Mouse (Mus musculus) MEL-GATA-1-ER (cell line): ENCODE measurements at regions not wholly inside any gene's neighbourhood (a gene's known extent, or its start where the extent isn't known, plus 50 kb on each side); places are given as distances from the start of the nearest gene placed in this dataset.

Experiments
- DNase-seq: peaks from one replicate; pipeline ENCODE4 v3.0.0-alpha.2; 2012; ENCODE audit warnings: low read depth; ENCODE audit errors: extremely low read depth

- no peak for DNase-seq
Observed at GRCm38 (mm10) chr9:120860969-120861595, 67.9 kb upstream of the Ctnnb1 start.

GRCm38 (mm10) chr9:120861788-120862345 lies 67.1 kb upstream of the Ctnnb1 start:
- DNase-seq, result no peak

GRCm38 (mm10) chr9:120864410-120864809 lies 64.6 kb upstream of the Ctnnb1 start:
- DNase-seq, result no peak

- no peak for DNase-seq
Observed at GRCm38 (mm10) chr9:120866251-120866650, 62.8 kb upstream of the Ctnnb1 start.

- peak; percentile 78 for DNase-seq
Observed at GRCm38 (mm10) chr9:120866709-120867108, 62.3 kb upstream of the Ctnnb1 start.

- DNase-seq, result no peak
Observed at GRCm38 (mm10) chr9:120867861-120868260, 61.2 kb upstream of the Ctnnb1 start.

GRCm38 (mm10) chr9:120868330-120868729 lies 60.7 kb upstream of the Ctnnb1 start:
- DNase-seq, result no peak

GRCm38 (mm10) chr9:120869432-120870081 lies 59.5 kb upstream of the Ctnnb1 start:
- DNase-seq, result no peak

- DNase-seq, result no peak
Observed at GRCm38 (mm10) chr9:120873293-120873692, 55.7 kb upstream of the Ctnnb1 start.

- DNase-seq, result no peak
Observed at GRCm38 (mm10) chr9:120874416-120874976, 54.5 kb upstream of the Ctnnb1 start.

- no peak for DNase-seq
Observed at GRCm38 (mm10) chr9:120877101-120877500, 51.9 kb upstream of the Ctnnb1 start.
